Mouse (Mus musculus): Measurements from ENCODE around the gene Myo16.

GRCm38 (mm10) chr8:10646485-10646884, 492.8 kb downstream of the Myo16 start:
- TF ChIP-seq USF1 (IDR thresholded peaks at IDR 0.05; ENCODE audit: low read depth, low read length), result no peak
- no peak for TF ChIP-seq RCOR1 (IDR thresholded peaks at IDR 0.05; ENCODE audit: low read depth, low read length)
- no peak for TF ChIP-seq TAL1 (IDR thresholded peaks at IDR 0.05; ENCODE audit: low read length)
- TF ChIP-seq EP300 (IDR thresholded peaks at IDR 0.05; ENCODE audit: low read depth in 1 of 2, low read length in 2 of 2), result no peak
